Mouse (Mus musculus): ENCODE data around the gene Slk. TPM values are rescaled to one million over a fixed set of nuclear protein-coding genes. Genes with fewer than 3 reads are reported as not detected.

The Slk gene
- 100 to 1,000 TPM; 144 to 149 TPM for total RNA-seq (2023)

DNA sequence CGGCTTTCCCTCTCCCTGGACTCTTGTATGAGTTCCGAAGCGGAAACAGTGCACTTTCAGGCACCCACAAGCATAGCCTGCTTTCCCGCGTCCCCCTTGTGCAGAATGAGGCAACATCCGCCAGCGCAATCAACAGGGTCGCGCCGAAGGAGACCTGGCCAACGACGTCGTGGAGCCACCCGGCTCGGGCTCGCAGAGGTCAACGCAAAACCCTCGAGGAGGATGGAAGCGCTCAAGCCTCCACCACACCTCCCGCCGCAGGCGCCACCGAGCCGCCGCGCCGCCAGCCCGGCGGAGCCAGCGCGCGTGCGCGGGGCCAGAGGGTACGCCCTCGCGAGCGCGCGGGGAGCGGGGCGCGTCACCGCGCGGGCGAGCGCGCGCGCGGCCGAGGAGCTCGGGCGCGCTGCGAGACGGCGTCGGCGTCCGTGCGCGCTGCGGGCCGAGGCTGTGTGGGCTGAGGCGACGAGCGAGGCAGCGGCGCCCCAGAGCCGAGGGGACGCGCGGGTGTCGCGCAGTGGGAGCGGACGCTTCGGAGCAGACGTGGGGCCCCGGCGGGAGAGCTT, at the start of gene Slk:
Gene Slk, plus strand, starts transcription at position 454 of the 563 bp plus-strand sequence.

GRCm38 (mm10) chr19:47537300-47537792, 42.1 kb upstream of the Slk start, which contains the start of gene Stn1:
TSS of gene Stn1 (minus strand) at chr19:47537507.

DNA sequence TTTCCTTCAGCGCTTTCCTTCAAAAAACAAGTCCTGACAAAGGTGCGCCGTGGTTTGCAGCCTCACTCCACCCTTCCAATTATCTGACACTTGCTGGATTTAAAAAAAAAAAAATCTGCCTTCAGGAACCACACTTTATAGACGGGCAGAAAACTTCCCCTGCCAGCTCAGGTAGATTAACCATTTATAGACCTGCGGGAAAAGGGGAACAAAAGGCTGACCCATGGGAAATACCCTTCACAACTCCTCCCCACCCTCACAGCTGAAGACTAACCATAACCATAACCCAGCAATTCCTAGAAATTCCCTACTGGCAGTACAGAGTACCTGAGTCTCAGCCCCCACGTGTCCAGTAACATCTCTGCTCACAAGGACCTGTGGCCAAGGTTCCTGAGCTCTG, 112.5 kb downstream of the Slk start, which contains the start of gene Col17a1:
Gene Col17a1, minus strand, starts transcription at position 101 of the 400 bp plus-strand sequence.

Other genes starting within 250 kb of the Slk start
- 10 to 100 TPM; 15.8 to 19.3 TPM for gene Sh3pxd2a, start 115.3 kb upstream of the Slk start, total RNA-seq (2023)
- 10 to 100 TPM; 40.0 to 42.4 TPM for gene Stn1, start 42.2 kb upstream of the Slk start, total RNA-seq (2023)
- gene Col17a1, start 112.4 kb downstream of the Slk start, total RNA-seq (2023) = under 1 TPM in 1 of 2 experiments, not detected in 1; 0.27 TPM
- gene Sfr1, start 152.0 kb downstream of the Slk start, total RNA-seq (2023) = 100 to 1,000 TPM; 104 TPM